Mouse (Mus musculus) ES-E14 (cell line): ENCODE data around the gene Spop. TPM values are rescaled to one million over a fixed set of nuclear protein-coding genes. Genes with fewer than 3 reads are reported as not detected.

ENCODE experiments used
- DNase-seq: peaks from one replicate; pipeline ENCODE4 v3.0.0-alpha.2; 2013; ENCODE audit warnings: low read depth, low spot score
- H3K27ac ChIP-seq: 2 replicates; pipeline ENCODE4 v1.5.1; 2012; ENCODE audit warnings: low read depth, mild to moderate bottlenecking, low read length, moderate library complexity, mixed read lengths; ENCODE audit not compliant: poor library complexity, insufficient read depth, severe bottlenecking
- H3K36me3 ChIP-seq: 2 replicates; pipeline ENCODE4 v1.6.1; 2012; ENCODE audit warnings: mild to moderate bottlenecking, low read length, moderate library complexity, mixed read lengths; ENCODE audit not compliant: control insufficient read depth, poor library complexity, insufficient read depth, severe bottlenecking
- H3K4me1 ChIP-seq, 2 experiments: fragments of 150-350 bp in 1 of 2; sonication (generic) in 1 of 2; 2 replicates each; pipeline ENCODE4 v1.6.1; 2012; ENCODE audit warnings: low read length in 2 of 2, mild to moderate bottlenecking in 1 of 2, mixed read lengths in 1 of 2; ENCODE audit not compliant: control insufficient read depth in 2 of 2, insufficient read depth in 2 of 2, poor library complexity in 1 of 2
- H3K4me3 ChIP-seq, 2 experiments: fragments of 150-350 bp in 1 of 2; sonication (generic) in 1 of 2; 2 replicates each; pipeline ENCODE4 v1.5.1; 2012; ENCODE audit warnings: low read length in 2 of 2, low read depth in 1 of 2, mild to moderate bottlenecking in 1 of 2, mixed read lengths in 1 of 2; ENCODE audit not compliant: insufficient read depth in 1 of 2, poor library complexity in 1 of 2, severe bottlenecking in 1 of 2
- H3K9ac ChIP-seq: 2 replicates; pipeline ENCODE4 v1.6.1; 2012; ENCODE audit warnings: low read depth, mild to moderate bottlenecking, low read length, mixed read lengths; ENCODE audit not compliant: poor library complexity, insufficient read depth, severe bottlenecking
- H3K9me3 ChIP-seq: fragments of 150-350 bp; sonication (generic); 2 replicates; pipeline ENCODE4 v1.6.1; 2012; ENCODE audit warnings: low read depth, mild to moderate bottlenecking, low read length; ENCODE audit not compliant: control insufficient read depth, insufficient read depth
- CHD2 ChIP-seq: IDR thresholded peaks from 2 replicates; pipeline ENCODE4 v1.6.1; 2014; ENCODE audit warnings: mild to moderate bottlenecking, low read depth, low read length, inconsistent platforms
- HCFC1 ChIP-seq: IDR thresholded peaks from 2 replicates; pipeline ENCODE4 v1.6.1; 2012; ENCODE audit warnings: low read length, inconsistent platforms, borderline replicate concordance; ENCODE audit not compliant: insufficient read depth
- MAFK ChIP-seq: IDR thresholded peaks from 2 replicates; pipeline ENCODE4 v1.6.1; 2014; ENCODE audit warnings: mild to moderate bottlenecking, low read depth, low read length, inconsistent platforms; ENCODE audit not compliant: insufficient read depth
- ZC3H11A ChIP-seq: IDR thresholded peaks from 2 replicates; pipeline ENCODE4 v1.6.1; 2012; ENCODE audit warnings: low read depth, mild to moderate bottlenecking, inconsistent platforms, low read length, borderline replicate concordance
- ZNF384 ChIP-seq: IDR thresholded peaks from 2 replicates; pipeline ENCODE4 v1.6.1; 2012; ENCODE audit warnings: low read depth, low read length, inconsistent platforms
- in situ Hi-C, 2 experiments: fragments of 600-800 bp; cut with MboI; formaldehyde crosslinking; loops; one replicate each; pipeline ENCODE4 v1.15.1; 2025; ENCODE audit warnings: low sequenced_read_pairs in 2 of 2, inconsistent platforms in 1 of 2; ENCODE audit not compliant: unreplicated experiment in 2 of 2
- total RNA-seq: library from RNA; depleted of rRNA; stranded (reverse); fragments of 300-350 nt; gene quantifications from 2 replicates; pipeline ENCODE4 v1.2.3, GENCODE M21; 2012

The Spop gene
- total RNA-seq, 1 experiment = 30.8 TPM

DNA sequence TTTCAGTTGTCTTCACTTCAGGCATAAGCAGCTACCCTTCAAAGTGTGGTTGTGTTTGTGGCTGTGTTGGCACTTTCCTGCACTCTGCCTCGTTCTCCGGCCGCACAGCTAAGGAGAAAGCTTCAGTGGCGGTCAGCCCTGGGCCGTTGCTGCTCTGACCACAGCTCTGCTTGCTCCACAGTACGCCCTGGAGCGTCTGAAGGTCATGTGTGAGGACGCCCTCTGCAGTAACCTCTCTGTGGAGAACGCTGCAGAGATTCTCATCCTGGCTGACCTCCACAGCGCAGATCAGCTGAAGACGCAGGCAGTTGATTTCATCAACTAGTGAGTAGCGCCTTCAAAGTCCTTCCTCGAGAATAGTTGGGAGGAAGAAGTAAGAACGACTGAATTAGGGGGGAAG, 76.2 kb downstream of the Spop start:
- no peak for DNase-seq
- Histone ChIP-seq H3K27ac (no peak overlapping the region), H3K9me3 (no peaks in the 10 kb centered on the region), H3K36me3 (peaks cover 20% of the 10 kb centered on the region), H3K4me3 (no peak overlapping the region), H3K4me1 (no peaks in the 10 kb centered on the region; a peak in 1 of 4 replicates), H3K9ac (no peak overlapping the region)
- TF ChIP-seq CHD2 (no peak), HCFC1 (no peak), ZC3H11A (no peak), MAFK (no peak), ZNF384 (no peak)
- in situ Hi-C loops = no loop called here

DNA sequence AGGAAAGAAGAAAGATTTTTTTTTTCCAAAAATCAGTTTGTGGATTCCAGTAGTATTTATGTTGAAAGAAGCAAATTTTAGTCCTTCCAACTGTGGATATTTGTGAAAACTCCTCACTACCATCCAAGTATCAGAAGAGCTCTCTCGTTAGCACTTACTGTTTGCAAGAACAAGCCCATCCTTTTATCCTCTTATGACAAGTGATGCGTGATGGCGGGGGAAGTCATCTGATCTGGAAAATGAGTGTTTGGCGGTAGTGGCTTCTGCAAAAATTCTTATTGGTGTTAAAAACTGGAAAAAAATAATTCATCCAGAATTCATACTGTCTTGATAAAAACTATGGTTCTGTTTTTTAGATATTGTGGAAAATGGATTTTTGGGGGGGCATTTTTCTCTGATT, 78.4 kb downstream of the Spop start:
- Histone ChIP-seq H3K9me3 (no peaks in the 10 kb centered on the region), H3K4me1 (no peaks in the 10 kb centered on the region; a peak in 1 of 4 replicates), H3K27ac (no peak overlapping the region), H3K36me3 (peaks cover 14% of the 10 kb centered on the region; the same call in 1 of the 2 replicates), H3K4me3 (no peak overlapping the region), H3K9ac (no peak overlapping the region)
- DNase-seq = no peak
- in situ Hi-C loops = no loop called here
- TF ChIP-seq MAFK = no peak
- no peak for TF ChIP-seq CHD2
- TF ChIP-seq ZC3H11A = no peak
- no peak for TF ChIP-seq HCFC1
- no peak for TF ChIP-seq ZNF384

DNA sequence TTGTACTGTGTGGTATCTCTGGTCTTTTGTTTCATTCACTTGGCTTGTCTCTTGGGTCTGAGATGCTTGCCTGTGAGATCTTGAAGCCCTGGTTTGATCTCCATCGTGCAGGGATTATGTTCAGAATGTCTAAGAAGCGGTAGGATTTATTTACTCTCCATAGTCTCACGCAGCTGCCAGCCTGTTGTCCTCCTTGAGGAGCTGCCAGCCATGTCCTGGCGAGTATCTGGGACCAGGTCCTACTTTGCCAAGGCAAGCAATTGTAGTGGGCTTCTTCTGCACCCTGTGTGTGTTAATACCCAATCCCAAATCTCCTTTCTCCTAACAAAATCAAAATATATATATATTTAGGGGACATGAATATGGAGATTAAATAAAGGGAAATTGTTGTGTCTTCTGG, 79.1 kb downstream of the Spop start:
- H3K27ac ChIP-seq = no peak overlapping the region
- no peak for DNase-seq
- in situ Hi-C loops = no loop called here
- TF ChIP-seq MAFK (no peak), CHD2 (no peak), ZC3H11A (no peak)
- no peaks in the 10 kb centered on the region for H3K9me3 ChIP-seq
- no peak overlapping the region for H3K9ac ChIP-seq
- H3K36me3 ChIP-seq = peaks cover 14% of the 10 kb centered on the region; the same call in 1 of the 2 replicates
- H3K4me1 ChIP-seq = no peaks in the 10 kb centered on the region; a peak in 1 of 4 replicates
- H3K4me3 ChIP-seq = no peak overlapping the region

DNA sequence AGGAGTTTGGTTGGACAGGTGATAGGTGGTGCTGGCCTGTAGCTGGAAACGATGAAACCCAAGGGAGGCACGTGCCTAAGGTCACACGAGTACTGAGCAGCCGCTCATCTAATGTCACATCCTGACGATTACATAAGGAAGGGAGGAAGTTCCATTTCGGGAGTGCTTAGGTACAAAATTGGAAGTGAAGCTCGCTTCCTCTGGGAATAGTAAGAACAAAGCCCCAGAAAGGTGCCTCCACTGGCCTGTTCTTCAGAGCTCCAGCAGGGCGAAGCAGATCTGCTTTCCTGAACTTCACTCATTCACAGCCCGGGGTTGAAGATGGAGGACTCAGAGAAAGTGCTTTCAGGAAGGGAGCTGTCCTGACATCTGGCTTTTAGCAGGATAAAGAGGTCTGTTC, 80.1 kb downstream of the Spop start:
- no peak overlapping the region for H3K9ac ChIP-seq
- peaks cover 14% of the 10 kb centered on the region; the same call in 1 of the 2 replicates for H3K36me3 ChIP-seq
- in situ Hi-C loops = no loop called here
- H3K4me1 ChIP-seq = no peaks in the 10 kb centered on the region; a peak in 1 of 4 replicates
- no peak for TF ChIP-seq ZC3H11A
- no peak for TF ChIP-seq MAFK
- no peak for TF ChIP-seq HCFC1
- no peak for TF ChIP-seq CHD2
- TF ChIP-seq ZNF384 = no peak
- H3K4me3 ChIP-seq = no peak overlapping the region
- H3K27ac ChIP-seq = no peak overlapping the region
- no peak for DNase-seq
- no peaks in the 10 kb centered on the region for H3K9me3 ChIP-seq

DNA sequence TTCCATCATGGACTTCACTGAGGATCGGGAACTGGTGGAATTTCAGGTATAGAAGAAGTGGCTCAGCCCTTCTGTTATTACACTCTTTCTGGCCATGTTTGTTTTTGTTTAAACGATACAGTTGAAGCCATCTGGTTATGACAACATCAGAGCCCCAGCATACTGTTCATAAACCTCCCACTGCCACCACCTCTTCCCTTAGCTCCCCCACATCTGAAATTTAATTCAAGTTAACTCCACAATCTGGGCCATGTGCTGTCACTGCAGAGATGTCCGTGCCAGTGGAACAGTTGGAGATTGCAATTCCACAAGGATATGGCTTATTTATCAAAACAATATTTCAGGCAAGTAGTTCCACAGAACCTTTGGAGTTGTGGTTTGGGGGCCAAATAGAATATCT, 80.5 kb downstream of the Spop start:
- no peak for DNase-seq
- Histone ChIP-seq H3K9ac (no peak overlapping the region), H3K9me3 (no peaks in the 10 kb centered on the region), H3K36me3 (peaks cover 14% of the 10 kb centered on the region; the same call in 1 of the 2 replicates), H3K27ac (no peak overlapping the region), H3K4me1 (no peaks in the 10 kb centered on the region; a peak in 1 of 4 replicates), H3K4me3 (no peak overlapping the region)
- in situ Hi-C loops = no loop called here
- TF ChIP-seq ZC3H11A = no peak
- no peak for TF ChIP-seq MAFK
- no peak for TF ChIP-seq ZNF384
- no peak for TF ChIP-seq CHD2
- no peak for TF ChIP-seq HCFC1
